Mouse (Mus musculus) MEL (cell line): ENCODE results near the gene Clec4b2.

Experiments
- CTCF ChIP-seq, 3 experiments: IDR thresholded peaks in 2 of 3; conservative IDR thresholded peaks in 1 of 3; 2 replicates each; pipeline ENCODE4 v1.5.1; 2011 to 2012; ENCODE audit warnings: low read length in 3 of 3, low read depth in 2 of 3, mild to moderate bottlenecking in 2 of 3, improper control_type of control experiment in 1 of 3, inconsistent platforms in 1 of 3, mixed read lengths in 1 of 3, moderate library complexity in 1 of 3; ENCODE audit not compliant: control insufficient read depth in 1 of 3, insufficient read depth in 1 of 3, poor library complexity in 1 of 3, severe bottlenecking in 1 of 3
- ELF1 ChIP-seq: IDR thresholded peaks from 2 replicates; pipeline ENCODE4 v1.6.1; 2014; ENCODE audit warnings: low read depth, mild to moderate bottlenecking, inconsistent platforms, low read length, improper control_type of control experiment, moderate library complexity
- GATA1 ChIP-seq: IDR thresholded peaks from 2 replicates; pipeline ENCODE4 v1.6.1; 2011; ENCODE audit warnings: low read depth, low read length, improper control_type of control experiment
- MAX ChIP-seq: IDR thresholded peaks from 2 replicates; pipeline ENCODE4 v1.6.1; 2011; ENCODE audit warnings: low read length, improper control_type of control experiment
- MYC ChIP-seq: IDR thresholded peaks from 2 replicates; pipeline ENCODE4 v1.6.1; 2011; ENCODE audit warnings: low read depth, mild to moderate bottlenecking, low read length, improper control_type of control experiment, moderate library complexity
- NRF1 ChIP-seq: IDR thresholded peaks from 2 replicates; pipeline ENCODE4 v1.6.1; 2014; ENCODE audit warnings: low read depth, mild to moderate bottlenecking, inconsistent platforms, low read length, improper control_type of control experiment, moderate library complexity; ENCODE audit not compliant: poor library complexity, insufficient read depth, severe bottlenecking
- POLR2A ChIP-seq, 2 experiments: IDR thresholded peaks; 2 replicates each; pipeline ENCODE4 v1.6.1; 2011 to 2012; ENCODE audit warnings: low read length in 2 of 2, mild to moderate bottlenecking in 2 of 2, control low read depth in 1 of 2, improper control_type of control experiment in 1 of 2, low read depth in 1 of 2, moderate library complexity in 1 of 2; ENCODE audit not compliant: control insufficient read depth in 1 of 2, insufficient read depth in 1 of 2, poor library complexity in 1 of 2
- ZKSCAN1 ChIP-seq: IDR thresholded peaks from 2 replicates; pipeline ENCODE4 v1.6.1; 2012; ENCODE audit warnings: low read depth, mild to moderate bottlenecking, inconsistent platforms, low read length, improper control_type of control experiment, moderate library complexity

- TF ChIP-seq MAX (no peak), ELF1 (no peak), MYC (no peak), CTCF (IDR thresholded peaks at IDR 0.05 in 2 of 3, conservative IDR thresholded peaks at IDR 0.05 in 1 of 3; ENCODE audit: control insufficient read depth in 1 of 3, insufficient read depth in 1 of 3, low read depth in 2 of 3, low read length in 3 of 3, poor library complexity in 1 of 3, severe bottlenecking in 1 of 3) (no peak), POLR2A (IDR thresholded peaks at IDR 0.05; ENCODE audit: control insufficient read depth in 1 of 2, insufficient read depth in 1 of 2, low read depth in 1 of 2, low read length in 2 of 2, poor library complexity in 1 of 2) (no peak), NRF1 (no peak), ZKSCAN1 (no peak), GATA1 (no peak)
These were observed 2.9 kb downstream of the Clec4b2 start for GRCm38 (mm10) chr6:123175549-123175948.
